Mouse (Mus musculus) adipose tissue, adult 10 weeks (tissue): ENCODE results near the gene Pdia2. TPM values are rescaled to one million over a fixed set of nuclear protein-coding genes. Genes with fewer than 3 reads are reported as not detected.

Experiments
- polyA plus RNA-seq: library from polyadenylated mRNA; stranded (reverse); fragments of 350-450 nt; fragmentation: Illumina TruSeq; extraction: RNeasy Lipid Tissue Mini Kit (QIAGEN cat#74804); gene quantifications from one replicate; pipeline ENCODE4 v1.2.3, GENCODE M21; 2014; ENCODE audit warnings: low read depth, low replicate concordance

Gene Pdia2
- 0.48 TPM for polyA plus RNA-seq

DNA sequence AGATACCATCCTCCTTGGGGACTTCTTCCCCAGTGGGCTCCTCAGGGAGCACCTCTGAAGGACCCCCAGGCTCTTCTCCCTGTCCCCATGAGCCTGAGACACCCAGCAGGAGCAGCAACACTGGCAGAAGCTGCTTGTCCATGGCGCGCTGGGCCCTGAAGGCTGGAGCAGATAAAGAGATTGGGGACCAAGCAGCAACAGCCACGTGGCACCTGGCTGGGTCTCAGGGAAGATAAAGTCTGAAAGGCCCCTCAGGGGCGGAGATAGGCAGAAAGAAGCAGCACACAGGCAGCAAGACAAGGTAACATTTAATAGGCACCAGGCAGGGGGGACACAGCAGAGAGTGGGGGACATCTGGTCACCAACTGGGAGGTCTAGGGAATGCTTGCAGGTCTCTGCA lies at the start of gene Pdia2:
Gene Pdia2, minus strand, starts transcription at position 196 of the 400 bp plus-strand sequence.

GRCm38 (mm10) chr17:26244101-26244841 lies 45.4 kb upstream of the Pdia2 start, which contains the start of gene Fam234a:
Fam234a (minus strand) TSS chr17:26244242.

DNA sequence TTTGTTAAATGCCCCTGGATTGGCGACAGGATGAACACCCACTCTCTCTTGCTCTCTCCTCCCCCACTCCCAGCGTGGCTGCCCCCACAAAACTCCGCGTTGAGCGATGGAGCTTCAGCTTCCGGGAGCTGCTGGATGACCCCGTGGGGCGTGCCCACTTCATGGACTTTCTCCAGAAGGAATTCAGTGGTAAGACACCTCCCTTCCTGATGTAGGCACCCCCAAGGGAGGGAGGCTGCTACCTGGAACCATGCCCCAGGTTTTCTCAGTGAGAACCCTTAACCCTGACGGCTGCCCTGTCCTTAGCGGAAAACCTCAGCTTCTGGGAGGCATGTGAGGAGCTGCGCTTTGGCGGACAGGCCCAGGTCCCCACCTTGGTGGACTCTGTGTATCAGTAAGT lies 8.8 kb upstream of the Pdia2 start, which contains the start of gene Arhgdig:
Gene Arhgdig, minus strand, starts transcription at position 101 of the 400 bp plus-strand sequence.

DNA sequence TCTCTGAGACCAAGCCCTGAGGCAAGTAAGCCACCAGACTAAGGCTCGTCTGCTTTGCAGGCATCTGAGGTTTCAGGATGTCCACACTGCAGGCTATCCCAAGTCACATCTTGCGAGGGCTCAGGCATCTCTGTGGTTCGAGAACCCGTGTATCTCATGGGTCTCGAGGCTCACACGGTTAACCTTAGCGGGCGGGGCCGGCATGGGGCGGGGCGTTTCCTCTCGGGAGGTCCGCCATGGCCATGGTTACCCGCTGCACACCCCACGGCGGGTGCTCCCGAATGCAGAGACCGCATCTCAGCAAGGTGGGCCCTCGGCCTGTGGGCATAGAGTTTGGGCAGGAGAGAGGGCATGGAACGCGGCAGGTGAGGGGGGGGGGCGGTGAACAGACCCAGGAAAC lies 3.9 kb upstream of the Pdia2 start, which contains the start of gene Rgs11:
Gene Rgs11, plus strand, starts transcription at position 215 of the 400 bp plus-strand sequence.

Other genes starting within 250 kb of the Pdia2 start
- gene A930017K11Rik, start 246.5 kb downstream of the Pdia2 start, polyA plus RNA-seq, result 1.3 TPM
- gene Capn15, start 213.3 kb downstream of the Pdia2 start, polyA plus RNA-seq, result 18.4 TPM
- gene Rab11fip3, start 129.5 kb downstream of the Pdia2 start, polyA plus RNA-seq, result 27.8 TPM
- 22.2 TPM for gene Decr2, start 108.8 kb downstream of the Pdia2 start, polyA plus RNA-seq
- gene Nme4, start 103.5 kb downstream of the Pdia2 start, polyA plus RNA-seq, result 4.0 TPM
- 31.5 TPM for gene Tmem8, start 85.8 kb downstream of the Pdia2 start, polyA plus RNA-seq
- gene Mrpl28, start 75.6 kb downstream of the Pdia2 start, polyA plus RNA-seq, result 68.3 TPM
- 25.3 TPM for gene Axin1, start 60.4 kb downstream of the Pdia2 start, polyA plus RNA-seq
- 25.0 TPM for gene Rgs11, start 3.9 kb upstream of the Pdia2 start, polyA plus RNA-seq
- 1.9 TPM for gene Arhgdig, start 8.7 kb upstream of the Pdia2 start, polyA plus RNA-seq
- gene Fam234a, start 45.2 kb upstream of the Pdia2 start, polyA plus RNA-seq, result 46.5 TPM
- gene Luc7l, start 53.8 kb upstream of the Pdia2 start, polyA plus RNA-seq, result 45.6 TPM
- 2.3 TPM for gene Neurl1b, start 215.7 kb upstream of the Pdia2 start, polyA plus RNA-seq